Mouse (Mus musculus) heart, embryonic 16.5 days (tissue): Measurements from ENCODE around the gene Kctd19. TPM values are rescaled to one million over a fixed set of nuclear protein-coding genes. Genes with fewer than 3 reads are reported as not detected.

Experiments used
- ATAC-seq: fragments of 200-750 bp; cut with Nextera tagmentation; replicated peaks from 2 replicates; pipeline ENCODE4 v1.8.0; 2017; ENCODE audit warnings: moderate number of reproducible peaks; ENCODE audit not compliant: insufficient read depth, low FRiP score; ENCODE audit errors: extremely low read depth
- H3K27ac ChIP-seq: fragments of 300-500 bp; sonication (generic); 2 replicates; pipeline ENCODE4 v1.5.1; 2014; ENCODE audit warnings: mild to moderate bottlenecking, low read length, control low read depth, moderate library complexity
- H3K27me3 ChIP-seq: fragments of 300-500 bp; sonication (generic); 2 replicates; pipeline ENCODE4 v1.6.1; 2014; ENCODE audit warnings: low read length, mixed read lengths; ENCODE audit not compliant: control insufficient read depth, insufficient read depth
- H3K36me3 ChIP-seq: fragments of 300-500 bp; sonication (generic); 2 replicates; pipeline ENCODE4 v1.6.1; 2014; ENCODE audit not compliant: control insufficient read depth, insufficient read depth
- H3K4me1 ChIP-seq: fragments of 300-500 bp; sonication (generic); 2 replicates; pipeline ENCODE4 v1.6.1; 2014; ENCODE audit warnings: low read length, mixed read lengths; ENCODE audit not compliant: control insufficient read depth, insufficient read depth
- H3K4me2 ChIP-seq: fragments of 300-500 bp; sonication (generic); 2 replicates; pipeline ENCODE4 v1.6.1; 2014; ENCODE audit warnings: low read depth, mild to moderate bottlenecking, control low read depth, low read length
- H3K4me3 ChIP-seq: fragments of 300-500 bp; sonication (generic); 2 replicates; pipeline ENCODE4 v1.5.1; 2014; ENCODE audit warnings: mild to moderate bottlenecking, control low read depth, low read length
- H3K9ac ChIP-seq: fragments of 300-500 bp; sonication (generic); 2 replicates; pipeline ENCODE4 v1.6.1; 2014; ENCODE audit warnings: low read length, control low read depth
- H3K9me3 ChIP-seq: fragments of 300-500 bp; sonication (generic); replicated peaks from 2 replicates; pipeline ENCODE4 v1.6.1; 2016; ENCODE audit warnings: low read length; ENCODE audit not compliant: control insufficient read depth
- WGBS: fragments of 180-500 bp; shearing (Covaris S2); extraction: QIAGEN DNeasy Blood & Tissue Kit; methylation state at CpG from one replicate; pipeline ENCODE4 v1.1.7; 2014; 5-methylcytosine and 5-hydroxymethylcytosine counted together
- polyA plus RNA-seq: library from polyadenylated mRNA; unstranded; fragments of >200 nt; fragmentation: Nextera tagmentation; extraction: Ambion mirVana; gene quantifications from 2 replicates; pipeline ENCODE4 v1.2.1, GENCODE M21; 2015

The Kctd19 gene
- polyA plus RNA-seq, 1 experiment from 2014 or later, result 0.07 TPM

DNA sequence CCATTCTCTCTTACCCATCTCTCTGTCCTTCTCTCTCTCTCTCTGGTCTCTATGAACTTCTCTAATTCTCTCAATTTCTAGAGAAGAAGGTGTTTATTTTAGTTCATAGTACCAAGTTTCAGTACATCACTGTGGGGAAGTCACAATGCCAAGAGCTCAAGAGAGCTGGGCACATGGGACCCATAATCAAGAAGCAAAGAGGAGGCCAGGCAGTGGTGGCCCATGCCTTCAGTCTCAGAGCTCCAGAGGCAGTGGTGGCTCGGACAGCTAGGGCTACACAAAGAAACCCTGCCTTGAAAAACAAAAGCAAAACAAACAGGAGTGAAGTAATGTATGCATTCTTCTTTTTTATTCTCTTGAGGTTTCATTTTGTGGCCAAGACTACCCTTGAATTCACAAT lies 8.8 kb downstream of the Kctd19 start:
- Histone ChIP-seq H3K27me3 (no peaks in the 10 kb centered on the region), H3K27ac (no peak overlapping the region), H3K4me1 (no peaks in the 10 kb centered on the region), H3K4me3 (no peak overlapping the region), H3K9ac (no peak overlapping the region), H3K4me2 (no peak overlapping the region), H3K9me3 (peaks cover 4% of the 10 kb centered on the region; the same call in 1 of the 2 replicates), H3K36me3 (no peaks in the 10 kb centered on the region)
- ATAC-seq, result no peak
- WGBS, result 64% methylated on average over 1 of the region's 1 CpGs

DNA sequence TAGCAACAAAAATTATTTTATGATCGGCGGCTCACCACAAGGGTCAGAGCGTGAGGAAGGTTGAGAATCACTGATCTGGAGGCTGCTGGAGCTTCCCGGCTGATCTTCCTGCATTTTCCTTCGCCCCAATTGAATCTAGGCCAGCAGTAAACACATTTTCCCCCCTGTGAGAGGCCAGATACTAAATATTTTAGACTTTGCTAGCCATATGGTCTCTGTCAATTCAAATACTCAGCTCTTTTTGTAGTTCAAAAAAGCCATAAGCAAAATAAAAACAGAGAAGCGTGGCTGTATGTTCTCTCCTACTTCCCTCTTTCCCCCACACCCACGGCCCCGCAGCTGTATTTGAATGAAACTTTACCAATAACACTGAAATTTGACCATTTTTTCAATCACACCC lies 9.8 kb downstream of the Kctd19 start:
- H3K4me1 ChIP-seq, result no peaks in the 10 kb centered on the region
- no peaks in the 10 kb centered on the region for H3K27me3 ChIP-seq
- no peaks in the 10 kb centered on the region for H3K36me3 ChIP-seq
- no peak overlapping the region for H3K27ac ChIP-seq
- no peak overlapping the region for H3K4me2 ChIP-seq
- peaks cover 4% of the 10 kb centered on the region; the same call in 1 of the 2 replicates for H3K9me3 ChIP-seq
- no peak for ATAC-seq
- H3K4me3 ChIP-seq, result no peak overlapping the region
- no peak overlapping the region for H3K9ac ChIP-seq
- 83% methylated on average over 8 of the region's 8 CpGs for WGBS

DNA sequence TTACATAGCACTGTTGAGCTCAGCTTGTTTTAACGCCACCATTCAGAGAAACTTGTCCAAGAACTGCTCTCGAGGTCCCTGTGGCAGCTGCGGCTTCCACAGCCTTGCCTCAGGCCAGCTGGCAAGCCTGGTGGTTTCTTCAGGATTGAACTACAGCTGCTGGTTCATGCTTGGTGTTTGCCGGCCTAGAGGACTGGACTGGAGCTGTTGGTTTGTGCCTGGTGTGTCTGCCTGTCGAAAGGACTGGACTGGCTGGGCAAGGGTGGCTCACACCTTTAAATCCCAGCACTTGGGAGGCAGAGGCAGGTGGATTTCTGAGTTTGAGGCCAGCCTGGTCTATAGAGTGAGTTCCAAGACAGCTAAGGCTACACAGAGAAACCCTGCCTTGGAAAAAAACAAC lies 13.3 kb downstream of the Kctd19 start:
- Histone ChIP-seq H3K27me3 (peaks cover 7% of the 10 kb centered on the region; the same call in 1 of the 2 replicates), H3K9me3 (peaks cover 4% of the 10 kb centered on the region; the same call in 1 of the 2 replicates), H3K36me3 (no peaks in the 10 kb centered on the region), H3K4me2 (no peak overlapping the region), H3K9ac (no peak overlapping the region), H3K27ac (no peak overlapping the region), H3K4me1 (no peaks in the 10 kb centered on the region), H3K4me3 (no peak overlapping the region)
- WGBS, result 79% methylated on average over 5 of the region's 5 CpGs
- no peak for ATAC-seq

DNA sequence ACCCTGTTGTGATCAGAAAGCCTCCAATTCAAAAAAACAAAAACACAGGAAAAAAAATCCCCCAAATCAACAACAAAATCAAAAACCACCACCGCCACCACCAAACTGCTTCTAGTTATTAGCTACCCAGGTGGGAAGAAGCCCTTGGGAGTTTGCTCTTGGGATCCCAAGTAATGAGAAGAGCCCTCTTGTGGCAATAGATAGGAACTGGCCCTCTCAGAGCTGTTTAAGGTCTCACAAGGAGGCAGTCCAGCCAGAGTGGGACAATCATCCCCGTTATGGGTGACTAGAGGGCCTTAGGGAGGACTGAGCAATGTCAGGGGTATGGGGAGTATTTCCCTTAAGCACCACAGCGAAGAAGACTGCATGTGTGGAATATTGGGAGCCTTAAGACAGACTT lies 15.6 kb downstream of the Kctd19 start:
- Histone ChIP-seq H3K4me2 (no peak overlapping the region), H3K4me1 (no peaks in the 10 kb centered on the region), H3K4me3 (no peak overlapping the region), H3K9me3 (peaks cover 4% of the 10 kb centered on the region; the same call in 1 of the 2 replicates), H3K27me3 (peaks cover 12% of the 10 kb centered on the region; the same call in 1 of the 2 replicates), H3K9ac (no peak overlapping the region), H3K27ac (no peak overlapping the region), H3K36me3 (no peaks in the 10 kb centered on the region)
- no peak for ATAC-seq
- 33% methylated on average over 3 of the region's 3 CpGs for WGBS

DNA sequence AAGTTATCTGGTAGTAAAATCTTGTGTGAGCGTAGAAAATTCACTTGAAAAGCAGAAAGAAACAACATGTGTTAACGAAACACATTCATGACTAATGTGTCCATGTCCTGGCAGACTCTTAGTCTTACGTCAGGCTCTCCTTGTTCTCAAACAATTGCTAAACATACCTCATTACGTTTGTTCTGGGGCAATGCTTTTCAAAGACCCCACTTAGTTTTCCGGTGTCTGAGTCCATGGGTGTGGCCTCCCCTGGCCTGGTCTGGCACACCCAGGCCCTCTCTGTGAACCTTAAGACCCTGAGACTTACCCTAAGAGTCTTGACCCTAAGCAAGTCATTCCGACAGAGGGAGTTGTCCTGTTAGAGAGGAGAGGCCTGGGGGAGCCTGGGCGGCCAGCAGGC lies 19.4 kb downstream of the Kctd19 start:
- Histone ChIP-seq H3K27me3 (peaks cover 17% of the 10 kb centered on the region), H3K27ac (no peak overlapping the region), H3K4me3 (no peak overlapping the region), H3K9ac (no peak overlapping the region), H3K36me3 (no peaks in the 10 kb centered on the region), H3K4me2 (no peak overlapping the region), H3K4me1 (no peaks in the 10 kb centered on the region), H3K9me3 (no peaks in the 10 kb centered on the region)
- no peak for ATAC-seq
- WGBS, result 76% methylated on average over 7 of the region's 7 CpGs

DNA sequence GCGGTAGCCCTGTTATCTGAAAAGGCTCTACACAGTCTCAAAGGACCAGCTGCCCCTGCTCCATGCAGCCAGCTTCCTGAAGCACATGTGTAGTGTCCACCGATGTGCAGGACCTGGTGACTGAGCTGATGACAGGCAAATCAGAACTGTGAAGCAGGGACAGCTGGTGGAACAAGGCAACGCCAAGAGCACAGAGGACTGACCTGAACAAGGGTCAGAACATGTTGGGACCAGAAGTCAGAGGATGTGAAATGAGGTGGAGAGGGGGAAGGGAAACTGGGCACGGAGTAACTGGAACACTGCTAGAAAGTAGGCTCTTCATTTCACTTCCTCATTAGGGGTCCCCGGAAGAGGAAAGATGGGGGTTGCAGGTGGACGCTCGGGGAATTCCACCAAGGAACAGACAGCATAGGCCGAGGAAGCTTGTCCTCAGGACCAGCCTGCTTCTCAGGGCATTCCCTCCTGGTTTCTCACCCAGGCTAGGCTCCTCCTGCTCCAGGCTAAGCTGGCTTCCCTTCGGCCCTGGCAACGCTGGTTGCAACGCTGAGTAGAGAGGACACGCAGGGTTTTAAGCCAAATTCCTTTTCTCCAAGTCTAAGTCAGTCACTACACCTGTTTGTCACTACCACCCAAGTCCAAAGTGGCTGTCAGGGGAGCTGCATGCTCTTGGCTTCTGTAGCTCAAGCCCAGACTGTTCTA lies 20.1 kb downstream of the Kctd19 start:
- no peak overlapping the region for H3K4me2 ChIP-seq
- no peak overlapping the region for H3K27ac ChIP-seq
- no peak overlapping the region for H3K9ac ChIP-seq
- ATAC-seq, result peak; percentile 37
- no peak overlapping the region for H3K4me3 ChIP-seq
- H3K27me3 ChIP-seq, result peaks cover 16% of the 10 kb centered on the region
- 57% methylated on average over 12 of the region's 12 CpGs for WGBS
- no peaks in the 10 kb centered on the region for H3K36me3 ChIP-seq
- no peaks in the 10 kb centered on the region; the same call in 1 of the 2 replicates for H3K4me1 ChIP-seq
- no peaks in the 10 kb centered on the region for H3K9me3 ChIP-seq

DNA sequence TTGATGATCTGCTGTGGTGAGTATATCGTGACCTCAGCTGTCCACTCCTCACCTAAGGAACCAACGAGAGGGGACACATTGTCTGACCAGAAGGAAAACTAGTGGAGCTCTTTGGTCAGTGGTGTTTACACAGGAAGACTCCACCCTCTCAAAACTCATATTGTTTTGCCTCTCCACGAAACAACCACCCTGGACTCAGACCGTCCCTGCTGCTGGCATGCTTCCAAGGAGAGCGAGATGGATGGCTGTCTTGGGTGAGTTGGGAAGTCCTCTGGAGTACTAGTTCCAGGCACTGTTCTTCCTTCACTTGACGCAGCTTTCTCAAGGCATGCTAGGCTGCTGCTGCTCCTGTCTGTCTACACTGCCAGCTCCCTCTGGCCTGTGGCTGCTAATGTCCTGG lies 24.2 kb downstream of the Kctd19 start:
- peaks cover 7% of the 10 kb centered on the region; the same call in 1 of the 2 replicates for H3K27me3 ChIP-seq
- H3K9me3 ChIP-seq, result no peaks in the 10 kb centered on the region
- WGBS, result 64% methylated on average over 6 of the region's 6 CpGs
- no peaks in the 10 kb centered on the region for H3K36me3 ChIP-seq
- ATAC-seq, result no peak
- no peak overlapping the region for H3K27ac ChIP-seq
- H3K9ac ChIP-seq, result no peak overlapping the region
- H3K4me1 ChIP-seq, result peaks cover 20% of the 10 kb centered on the region
- H3K4me3 ChIP-seq, result no peak overlapping the region
- no peak overlapping the region for H3K4me2 ChIP-seq

DNA sequence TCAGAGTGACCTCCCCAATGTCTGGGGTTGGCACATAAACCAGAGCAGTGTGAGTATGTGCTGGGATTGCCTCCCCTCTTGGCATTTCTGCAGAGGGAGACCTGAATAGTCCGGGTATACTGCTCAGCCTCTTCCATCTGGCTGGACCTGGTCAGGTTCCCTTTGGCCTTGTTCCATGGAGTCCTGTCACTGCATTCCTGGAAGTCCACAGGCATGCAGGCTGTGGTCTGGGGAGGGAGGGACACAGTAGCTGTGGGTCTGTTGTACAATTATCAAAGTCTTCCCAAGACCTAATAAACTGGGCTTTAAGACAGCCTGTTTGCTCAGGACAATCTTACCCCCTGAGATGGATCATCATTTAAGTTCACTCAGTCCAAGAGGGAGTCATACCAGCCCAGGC lies 26.2 kb downstream of the Kctd19 start:
- no peak overlapping the region for H3K4me2 ChIP-seq
- H3K4me3 ChIP-seq, result no peak overlapping the region
- no peak overlapping the region for H3K27ac ChIP-seq
- H3K4me1 ChIP-seq, result peaks cover 20% of the 10 kb centered on the region
- H3K9ac ChIP-seq, result no peak overlapping the region
- peaks cover 7% of the 10 kb centered on the region; the same call in 1 of the 2 replicates for H3K27me3 ChIP-seq
- no peaks in the 10 kb centered on the region for H3K9me3 ChIP-seq
- ATAC-seq, result peak; percentile 80; the same call in 1 of the 2 replicates
- WGBS, result 35% methylated on average over 1 of the region's 1 CpGs
- no peaks in the 10 kb centered on the region for H3K36me3 ChIP-seq

DNA sequence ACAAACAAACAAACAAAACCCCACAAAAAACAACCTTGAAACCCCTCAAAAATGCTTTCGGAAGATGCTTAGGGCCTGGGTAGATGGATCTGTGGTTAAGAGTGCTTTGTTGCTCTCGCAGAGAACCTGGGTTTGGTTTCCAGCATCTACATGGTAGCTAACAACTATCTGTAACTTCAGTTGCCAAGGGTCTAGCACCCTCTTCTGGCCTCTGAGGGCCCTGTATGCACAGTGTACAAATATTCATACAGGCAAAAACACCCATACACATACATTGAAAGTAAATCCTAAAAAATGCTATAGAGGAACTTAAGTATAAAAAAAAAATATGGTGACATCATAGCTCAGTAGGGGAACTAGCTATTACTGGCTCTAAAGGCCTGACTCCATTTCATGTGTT lies 29.2 kb downstream of the Kctd19 start:
- Histone ChIP-seq H3K4me2 (no peak overlapping the region), H3K4me3 (no peak overlapping the region), H3K9ac (no peak overlapping the region), H3K27ac (no peak overlapping the region), H3K36me3 (no peaks in the 10 kb centered on the region), H3K27me3 (0 out of 2 replicates have a peak, but pooled peaks cover 3% of the 10 kb centered on the region), H3K9me3 (no peaks in the 10 kb centered on the region), H3K4me1 (peaks cover 22% of the 10 kb centered on the region)
- WGBS, result 96% methylated on average over 2 of the region's 2 CpGs
- no peak for ATAC-seq
